Mouse (Mus musculus) ovary, adult 18-20 months (tissue): ENCODE results near the gene Cib1.

ENCODE experiments used
- DNase-seq: peaks from one replicate; pipeline ENCODE4 v3.0.0; 2022; ENCODE audit warnings: low spot score, mixed read lengths

Cib1 gene

DNA sequence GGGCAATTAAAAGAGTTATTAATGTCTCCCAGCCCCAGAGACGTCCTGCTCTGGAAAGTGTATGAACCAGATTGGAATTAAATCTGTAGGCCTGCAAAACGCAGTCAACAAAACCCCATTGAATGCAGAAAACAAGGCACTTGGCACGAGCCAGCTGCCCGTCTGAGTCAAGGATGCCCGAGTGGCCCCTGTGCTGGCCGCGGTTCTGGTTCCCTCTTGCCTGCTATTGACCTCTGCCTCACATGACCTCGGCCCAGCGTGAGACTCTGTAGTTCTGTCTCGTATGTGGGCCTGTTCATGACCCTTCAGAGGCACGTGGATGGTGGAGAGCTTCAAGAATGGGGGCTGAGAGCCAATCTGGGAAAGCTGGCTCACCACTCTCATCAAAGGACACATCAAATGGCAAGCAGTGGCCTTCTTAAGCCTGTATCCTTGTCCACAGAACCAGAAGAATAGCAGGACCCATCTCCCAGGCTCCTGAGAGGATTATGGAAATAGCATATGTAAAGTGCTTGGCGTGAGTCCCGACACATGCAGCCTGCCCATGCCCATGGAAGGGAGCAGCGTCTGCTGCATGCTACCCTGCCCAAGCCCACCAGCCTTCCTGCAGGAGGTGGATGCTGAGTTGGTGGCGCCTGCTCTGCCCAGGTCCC is 30.6 kb downstream of the Cib1 start:
- no peak for DNase-seq

DNA sequence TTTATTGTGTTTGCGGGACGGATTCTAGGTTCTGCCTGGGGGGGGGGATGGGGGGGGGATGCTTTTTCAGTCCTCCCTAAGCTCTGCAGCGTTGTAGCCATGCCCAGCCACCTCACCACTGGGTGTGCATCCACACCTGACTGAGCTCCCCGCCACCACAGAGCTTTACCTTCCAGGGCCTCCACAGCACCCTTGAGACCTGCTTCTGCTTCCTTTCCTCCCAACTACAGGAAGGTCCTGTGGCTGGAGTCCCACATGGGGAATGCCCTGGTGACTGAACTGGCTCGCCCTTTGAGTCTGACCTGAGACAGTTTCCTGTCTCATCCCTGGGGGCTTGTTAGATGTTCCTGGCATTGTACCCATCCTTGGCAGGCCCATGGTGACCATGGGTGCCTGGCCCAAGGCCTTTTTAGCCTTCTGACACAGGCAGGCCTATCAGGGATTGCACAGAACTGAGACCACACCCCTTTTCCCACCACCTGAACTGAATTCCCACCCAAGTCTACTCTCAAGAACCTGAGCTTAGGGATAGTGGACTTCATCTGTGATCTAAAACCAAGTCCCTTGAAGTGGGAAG is 31.6 kb downstream of the Cib1 start:
- no peak for DNase-seq

DNA sequence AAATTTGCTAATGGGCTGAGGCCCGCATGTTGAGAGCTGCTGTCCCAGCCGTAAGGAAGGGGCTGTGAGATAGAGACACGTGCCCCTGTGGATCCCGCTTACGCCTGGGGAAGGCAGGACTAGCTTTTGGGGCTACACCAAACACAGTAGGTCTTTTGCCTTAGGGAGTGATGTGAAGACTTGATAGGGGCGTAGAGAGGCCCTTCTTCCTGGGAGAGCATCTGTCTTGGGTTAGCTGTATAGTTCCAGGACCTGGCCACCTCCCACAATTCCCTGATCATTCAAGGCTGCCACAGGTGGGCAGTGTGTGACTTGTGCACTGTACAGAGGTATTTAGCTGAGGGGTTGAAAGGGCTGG is 32.0 kb downstream of the Cib1 start:
- no peak for DNase-seq

DNA sequence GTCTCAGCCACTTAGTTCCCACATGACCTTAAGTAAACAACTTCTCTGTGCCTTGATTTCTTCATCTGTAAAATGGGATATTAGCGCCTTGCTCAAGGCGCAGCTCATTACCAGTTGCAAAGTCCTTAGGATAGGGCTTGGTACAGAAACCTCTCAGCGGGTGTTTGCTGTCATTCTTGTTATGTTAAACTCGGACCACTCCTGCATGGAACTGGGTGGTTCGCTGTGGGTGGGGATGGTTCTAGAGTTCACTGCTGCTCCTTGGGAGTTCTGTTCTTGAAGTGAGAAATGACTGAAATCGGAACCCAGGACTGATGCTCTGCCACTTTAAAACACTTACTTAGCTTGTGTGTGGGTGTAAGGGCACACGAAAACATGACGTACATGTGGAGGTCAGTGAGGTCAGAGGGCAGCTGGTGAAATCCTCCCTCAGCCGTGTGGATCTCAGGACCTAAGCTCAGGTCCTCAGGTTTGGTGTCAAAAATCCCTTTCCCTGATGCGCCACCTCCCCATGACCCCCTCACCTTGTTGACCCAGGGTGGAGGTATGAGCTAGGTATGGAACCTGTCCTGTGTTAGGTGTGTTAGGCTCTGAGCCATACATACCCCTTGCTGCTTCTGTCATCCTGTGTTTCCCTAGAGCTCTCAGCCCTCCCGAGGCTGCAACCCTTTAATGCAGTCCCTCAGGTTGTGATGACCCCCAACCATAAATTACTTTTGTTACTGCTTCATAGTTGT is 32.6 kb downstream of the Cib1 start:
- no peak for DNase-seq

DNA sequence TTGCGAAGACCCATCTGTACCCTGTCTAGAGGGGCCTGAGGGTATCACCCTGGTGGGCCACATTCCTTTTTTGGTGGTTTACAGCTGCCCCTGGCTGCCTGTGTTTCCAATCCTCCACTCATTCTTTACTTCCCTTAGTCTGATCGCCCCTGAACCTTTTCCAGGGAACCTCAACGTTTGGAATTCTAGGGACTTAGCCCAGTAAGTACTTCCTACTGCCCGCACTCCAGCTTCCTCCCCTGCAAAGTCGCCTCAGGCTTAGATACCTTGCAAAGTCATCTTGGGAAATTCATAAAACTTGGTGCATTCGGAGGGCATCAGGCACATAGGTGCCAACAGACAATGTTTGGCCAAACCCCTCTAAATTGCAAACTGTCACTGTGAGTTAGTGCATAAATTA is 33.3 kb downstream of the Cib1 start:
- DNase-seq, result no peak

DNA sequence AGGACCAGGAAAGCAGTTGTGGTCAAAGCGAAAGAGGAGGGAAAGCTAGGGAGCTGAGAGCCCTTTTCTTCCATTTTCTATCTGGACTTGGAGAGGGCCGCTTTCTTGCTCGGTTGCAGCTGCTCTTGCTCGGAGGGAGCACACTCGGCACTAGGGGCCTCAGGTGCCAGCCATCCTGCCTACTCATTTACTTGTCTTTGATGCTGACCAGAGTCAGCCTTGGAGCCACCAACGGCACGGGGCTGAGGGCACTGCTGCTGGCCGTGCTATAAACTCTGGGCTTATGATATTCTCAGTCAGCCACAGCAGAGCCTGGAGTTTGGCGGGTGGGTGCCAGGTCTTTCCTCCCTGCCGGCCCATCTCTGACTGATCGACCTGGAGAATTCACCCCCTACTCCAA is 33.8 kb downstream of the Cib1 start:
- DNase-seq, result no peak

DNA sequence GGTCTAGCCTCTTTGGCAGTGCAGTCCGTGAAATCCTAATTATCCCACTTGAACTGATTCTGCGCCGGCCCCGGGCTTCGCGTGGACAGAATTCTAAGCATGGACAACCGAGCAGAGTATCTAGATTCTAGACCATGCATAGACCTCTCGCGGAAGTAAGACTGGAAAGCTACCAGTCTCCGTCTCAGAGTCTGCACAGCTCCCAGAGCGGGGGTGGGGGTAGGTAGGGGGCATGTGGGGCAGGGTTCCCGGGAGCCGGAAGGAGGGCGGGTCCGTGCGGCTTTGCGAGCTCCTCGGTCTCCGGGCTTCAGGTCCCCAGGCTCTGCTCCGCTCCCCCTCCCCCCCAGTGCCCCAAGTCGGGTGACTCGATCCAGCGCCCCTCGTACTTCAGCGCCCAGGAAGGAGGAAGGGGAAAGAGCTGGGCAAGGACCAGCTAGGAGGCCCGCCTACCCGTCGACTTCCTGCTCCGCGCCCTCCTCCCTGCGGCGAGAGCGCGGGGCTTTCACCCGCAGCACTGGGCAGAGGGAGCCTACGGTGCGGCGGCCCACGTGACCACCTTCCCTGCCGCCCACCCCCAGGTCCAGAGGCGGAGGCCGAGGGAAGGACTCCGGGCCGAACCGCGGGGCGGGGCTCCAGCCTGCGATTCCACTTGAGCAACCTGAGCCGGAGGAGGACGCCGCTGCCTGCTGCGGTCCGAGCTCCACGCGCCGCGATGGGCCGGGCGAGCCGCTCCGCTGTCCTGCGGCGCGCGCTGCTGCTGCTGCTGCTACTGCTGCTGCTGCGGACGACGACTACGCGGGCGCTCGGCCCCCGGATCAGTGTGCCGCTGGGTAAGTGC is 34.5 kb downstream of the Cib1 start:
- peak; percentile 86 for DNase-seq

DNA sequence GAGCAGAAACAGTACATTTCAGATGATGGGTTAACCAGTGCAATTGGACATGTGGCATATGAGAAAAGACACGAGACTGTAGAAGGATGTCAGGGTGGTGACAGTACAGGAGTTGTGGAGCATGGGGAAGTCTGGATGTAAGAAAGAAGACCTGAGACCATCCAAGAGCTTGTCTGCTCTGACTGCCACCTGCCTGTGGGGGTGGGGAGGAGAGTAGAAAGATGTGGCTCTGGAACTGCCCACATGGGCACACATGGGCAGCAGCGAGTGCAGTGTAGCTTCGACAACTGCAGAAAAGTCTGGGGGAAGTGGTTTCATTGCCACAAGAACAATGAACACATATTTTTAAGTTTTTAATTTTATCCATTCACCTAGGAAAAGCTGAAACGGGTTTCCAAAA is 35.2 kb downstream of the Cib1 start:
- DNase-seq, result no peak

DNA sequence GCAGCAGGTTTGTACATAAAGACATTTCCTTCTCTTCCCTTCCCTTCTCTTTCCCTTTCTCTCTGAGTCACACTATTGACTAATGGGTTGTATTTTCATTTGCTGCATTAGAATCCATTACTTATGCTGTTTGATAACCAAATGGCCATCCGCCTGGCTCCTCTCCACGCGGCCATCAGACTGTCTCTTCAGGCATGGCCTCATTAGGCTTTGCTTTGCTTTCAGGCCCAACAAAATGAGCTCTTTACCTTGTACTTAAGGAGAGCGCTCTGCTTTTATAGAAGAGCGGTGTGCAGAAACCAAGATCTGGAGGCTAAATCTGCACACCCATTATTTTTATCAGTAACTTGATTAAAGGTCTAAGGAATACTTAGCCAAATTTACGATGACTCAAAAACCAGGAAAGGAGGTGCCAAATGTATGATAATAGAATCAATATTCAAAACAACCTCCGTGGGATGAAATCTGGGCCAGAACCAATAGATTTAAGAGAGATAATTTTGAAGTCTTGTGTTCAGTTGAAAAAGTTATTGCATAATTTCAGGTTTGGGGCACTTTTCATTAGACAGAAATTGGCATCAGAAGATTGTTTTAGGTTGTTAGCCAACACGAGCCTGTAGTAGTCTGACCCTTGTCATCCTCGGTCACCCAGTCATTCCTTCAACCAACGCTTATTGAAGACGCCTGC is 36.9 kb downstream of the Cib1 start:
- no peak for DNase-seq

DNA sequence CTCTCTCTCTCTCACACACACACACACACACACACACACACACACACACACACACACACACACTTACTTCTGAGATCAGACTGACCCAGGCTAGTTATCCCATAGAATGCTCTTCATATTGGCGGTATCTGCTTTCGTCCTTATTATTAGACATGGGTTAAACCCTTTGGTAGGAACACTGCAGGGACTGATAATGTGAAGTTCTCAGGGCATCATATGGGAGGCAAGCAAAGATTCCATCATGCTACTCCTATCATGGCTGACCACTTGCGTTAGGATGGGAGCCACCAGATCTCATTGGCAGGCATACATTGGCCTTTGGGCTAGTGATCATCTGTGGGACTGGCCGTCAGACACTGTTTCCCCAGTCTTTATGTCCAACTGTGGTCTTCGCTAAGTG is 37.5 kb downstream of the Cib1 start:
- no peak for DNase-seq

DNA sequence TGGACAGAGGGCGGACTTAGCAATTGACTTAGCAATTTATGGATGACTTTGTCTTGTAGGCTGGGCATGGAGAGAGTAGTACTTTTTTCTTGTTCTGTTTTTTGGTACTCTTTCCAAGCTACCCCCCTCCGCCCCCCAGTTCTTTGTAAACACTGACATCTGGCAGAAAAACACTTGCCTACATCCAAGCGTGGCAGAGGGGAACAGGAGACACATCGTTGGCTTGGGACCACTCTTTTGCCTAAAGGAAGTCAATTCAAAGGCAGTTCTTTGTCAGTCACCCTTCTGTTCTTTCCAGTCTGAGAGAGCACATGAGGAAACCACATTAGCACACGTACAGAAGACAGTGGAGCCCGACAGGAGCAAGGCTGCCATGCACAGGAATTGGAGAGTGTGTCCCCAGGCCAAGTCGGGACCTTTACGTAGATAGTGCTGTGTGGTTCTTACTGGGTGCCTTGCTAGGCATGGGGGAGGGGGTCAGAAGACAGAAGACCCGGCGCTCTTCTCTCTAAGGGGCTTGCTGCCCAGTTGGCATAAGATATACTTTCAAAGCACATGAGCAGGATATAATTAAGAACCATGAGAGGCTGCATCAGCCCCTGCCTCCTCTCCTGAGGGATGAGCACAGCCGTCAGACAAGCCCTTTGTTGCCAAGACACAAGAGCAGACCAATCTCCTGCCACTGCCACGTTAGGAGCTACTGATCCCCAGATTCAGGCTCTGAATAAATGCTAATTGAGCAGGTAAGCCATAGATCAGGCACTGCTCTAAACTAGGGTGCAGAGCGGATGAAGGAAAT is 38.5 kb downstream of the Cib1 start:
- no peak for DNase-seq

DNA sequence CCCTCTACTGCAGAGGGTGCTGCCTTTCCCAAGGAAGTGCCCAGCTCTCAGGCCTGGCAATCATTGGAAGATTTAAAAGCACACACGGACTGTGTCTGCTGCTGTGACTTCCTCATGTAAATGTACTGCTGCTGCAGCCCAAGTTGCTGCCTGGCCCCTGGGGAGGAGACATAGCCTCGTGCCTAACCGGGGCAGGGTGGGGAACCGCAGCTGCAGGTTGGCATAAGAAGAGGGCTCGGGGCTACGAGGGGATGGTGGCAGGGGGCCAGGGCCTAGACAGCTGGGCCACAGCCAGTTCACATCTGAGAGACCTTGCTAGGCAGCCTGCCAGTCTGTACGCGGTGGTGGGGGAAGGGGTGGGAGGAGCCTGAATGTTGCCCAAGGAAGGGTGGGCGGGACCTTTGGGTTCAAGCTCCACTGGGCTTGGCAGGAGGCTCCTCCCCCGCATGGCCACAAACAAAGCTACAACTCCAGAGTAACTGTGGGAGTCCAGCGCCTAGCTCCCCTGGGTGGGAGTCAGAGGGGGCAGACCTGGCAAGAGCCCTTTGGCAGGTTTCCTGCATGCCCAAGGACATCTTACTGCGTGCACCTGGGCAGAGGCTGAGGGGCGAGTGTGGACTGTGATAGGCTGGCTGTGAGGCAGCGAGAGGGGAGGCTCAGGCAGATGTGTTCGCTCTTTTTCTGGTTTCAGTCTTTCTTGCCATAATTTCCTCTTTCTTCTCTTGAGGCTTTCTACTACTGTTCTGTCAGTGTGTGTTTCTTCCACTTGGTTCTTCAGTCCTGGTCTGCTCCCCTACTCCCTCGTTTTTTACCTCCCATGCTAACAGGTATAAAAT is 40.2 kb downstream of the Cib1 start:
- DNase-seq, result peak; percentile 86

DNA sequence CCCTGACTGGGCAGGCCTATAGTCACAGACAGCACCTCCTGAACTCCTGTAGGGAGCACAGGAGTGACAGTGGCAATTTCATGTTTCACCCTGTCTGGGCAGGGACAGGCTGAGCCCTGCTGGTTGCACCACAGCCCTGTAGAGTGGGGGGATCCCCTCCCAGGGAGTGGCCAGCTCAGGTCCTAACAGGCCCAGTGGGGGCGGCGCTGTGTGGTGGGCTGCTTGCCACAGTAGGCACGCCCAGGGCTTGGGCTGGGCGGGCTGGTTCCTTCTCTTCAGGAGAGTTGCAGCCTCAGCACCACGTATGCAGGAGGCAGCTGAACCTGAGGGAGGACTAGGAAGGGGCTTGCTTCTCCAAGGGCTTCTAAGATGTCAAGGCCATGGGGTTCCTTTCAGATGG is 41.2 kb downstream of the Cib1 start:
- peak; percentile 63 for DNase-seq

DNA sequence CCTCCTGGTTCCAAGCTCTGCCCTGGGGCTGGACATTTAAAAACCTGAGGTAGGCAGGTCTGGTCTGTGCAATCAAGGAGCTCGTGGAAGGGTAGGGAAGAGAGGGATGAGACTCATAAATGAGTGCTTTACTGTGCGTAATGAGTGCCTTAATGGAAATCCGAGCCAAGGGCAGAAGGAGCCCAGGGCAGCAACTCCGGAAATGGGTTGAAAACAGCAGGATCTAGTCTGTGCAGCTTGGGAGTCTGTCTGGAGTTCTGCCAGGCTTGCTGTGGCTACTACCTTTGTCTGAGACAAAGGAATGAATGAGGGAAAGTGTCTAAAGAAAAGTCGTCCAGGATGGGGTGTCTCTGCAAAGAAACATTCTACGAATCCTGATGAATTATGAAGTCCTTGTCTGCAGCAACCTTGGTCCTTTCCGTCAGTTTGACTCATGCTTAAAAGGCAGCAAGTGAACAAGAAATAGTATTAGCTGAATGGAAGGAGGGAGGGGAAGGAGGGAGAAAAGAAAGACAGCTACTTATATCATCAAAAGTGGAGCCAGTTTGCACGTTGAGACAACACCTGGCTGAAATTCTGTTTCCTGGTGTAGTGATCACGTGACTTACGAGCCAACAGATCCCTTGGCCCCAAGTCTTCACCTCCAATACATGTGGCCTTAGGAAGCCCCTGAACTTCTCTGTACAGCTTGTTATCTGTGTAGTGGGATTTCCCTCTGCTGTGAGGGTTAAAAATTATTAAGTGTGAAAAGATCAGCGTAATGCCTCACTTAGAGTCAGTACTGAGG is 43.3 kb downstream of the Cib1 start:
- no peak for DNase-seq

DNA sequence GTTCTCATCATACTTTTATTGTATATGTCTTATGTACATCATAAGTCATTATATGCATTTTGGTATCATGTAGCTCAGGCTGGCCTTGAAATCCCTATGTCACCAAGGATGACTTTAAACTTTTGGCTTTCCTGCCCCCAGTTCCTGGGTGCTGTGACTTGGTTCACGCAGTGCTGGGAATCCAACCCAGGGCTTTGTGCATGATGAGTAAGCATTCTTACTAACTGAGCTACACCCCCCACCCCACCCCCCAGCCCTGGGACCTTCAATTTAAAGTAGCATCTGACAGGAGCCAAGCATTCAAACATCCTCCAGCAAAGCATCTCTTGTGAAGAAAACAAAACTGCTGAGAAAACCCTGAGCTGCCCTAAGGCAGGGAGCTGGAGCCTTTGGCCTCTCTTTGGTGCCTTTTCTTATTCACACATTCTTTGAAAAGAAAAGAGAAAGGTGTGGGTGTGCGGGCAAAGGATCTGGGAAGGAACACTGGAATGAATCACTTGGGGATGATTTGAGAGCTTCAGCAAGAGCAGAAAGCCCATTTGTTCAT is 44.0 kb downstream of the Cib1 start:
- no peak for DNase-seq

DNA sequence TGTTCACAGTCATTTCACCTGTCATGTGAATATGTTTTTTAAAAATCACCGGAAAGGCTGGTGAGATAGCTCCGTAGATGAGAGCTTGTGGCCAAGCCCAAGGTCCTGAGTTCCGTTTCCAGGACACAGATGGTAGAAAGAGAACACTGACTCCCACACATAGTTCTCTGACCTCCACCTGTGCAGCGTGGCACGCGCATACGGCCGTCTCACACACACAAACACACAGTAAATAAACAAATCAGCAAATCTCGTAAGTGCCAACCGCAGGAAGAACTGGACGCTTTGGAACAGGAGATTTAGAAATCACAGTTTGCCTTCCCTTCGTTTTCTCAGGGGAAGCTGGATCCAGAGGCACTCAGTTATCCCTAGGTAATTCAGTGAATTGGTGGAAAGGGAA is 45.1 kb downstream of the Cib1 start:
- no peak for DNase-seq

DNA sequence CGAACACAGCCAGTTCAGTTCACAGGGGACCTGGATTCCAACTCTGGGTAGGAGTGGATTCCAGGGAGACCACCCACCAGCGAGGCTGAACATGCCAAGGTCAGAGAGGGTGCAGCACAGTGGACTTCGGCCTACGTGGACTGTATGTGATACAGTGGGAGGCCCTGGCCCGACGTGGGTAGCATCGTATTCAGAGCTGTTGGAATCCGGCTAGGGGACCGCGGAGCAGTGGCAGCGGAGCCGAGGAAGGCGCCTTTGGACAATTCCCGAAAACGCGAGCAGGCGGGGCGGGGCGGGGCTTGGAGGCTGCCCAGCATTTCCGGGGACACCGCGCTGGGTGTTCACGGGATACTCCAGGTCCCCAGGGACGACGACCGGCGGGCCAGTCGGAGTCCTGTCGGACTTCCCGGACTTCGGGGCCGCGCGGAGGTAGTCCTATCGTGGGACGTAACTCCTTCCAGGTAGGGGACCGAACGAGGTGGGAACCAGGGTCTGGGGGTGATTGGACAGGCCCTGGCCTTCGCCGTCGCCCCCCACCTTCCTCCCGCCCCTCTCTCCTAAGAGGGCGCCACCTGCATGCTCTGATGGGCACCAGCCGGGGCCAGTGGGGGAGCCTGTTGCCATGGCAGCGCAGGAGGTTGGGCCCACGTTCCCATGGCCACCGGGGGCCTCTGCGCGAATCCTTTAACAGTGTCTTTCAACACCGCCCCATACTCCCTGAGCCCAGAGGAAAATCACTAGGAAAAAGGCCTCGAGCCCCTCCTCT is 45.9 kb downstream of the Cib1 start, which contains the start of gene Sema4b:
Sema4b (plus strand) TSS at position 311 of the 766 bp plus-strand sequence.
- DNase-seq, result peak; percentile 95

DNA sequence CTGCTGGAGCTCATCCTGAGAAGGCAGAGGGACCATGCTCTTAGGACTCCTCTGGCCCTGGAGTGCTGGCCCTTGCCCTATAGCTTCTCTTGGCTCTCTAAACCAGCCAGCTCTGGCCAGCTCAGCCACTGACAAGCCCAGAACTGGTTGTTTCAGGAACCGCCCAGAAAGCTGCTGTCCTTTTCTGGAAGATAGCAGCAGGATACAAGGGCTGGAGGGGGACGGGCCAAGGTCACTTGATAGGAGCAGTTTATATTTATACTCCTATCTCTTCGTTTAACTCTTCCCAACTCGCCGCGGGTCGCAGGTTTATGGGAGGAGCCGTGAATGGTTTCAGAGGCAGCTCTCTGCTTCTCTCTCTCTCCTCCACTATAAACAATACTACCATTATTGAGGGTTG is 46.6 kb downstream of the Cib1 start:
- DNase-seq, result peak; percentile 93
